Mouse (Mus musculus): ENCODE data around the gene Tssk6.
"Not testable (repeated sequence)": the region's sequence is repeated elsewhere in the genome, so short reads cannot be mapped to it uniquely, and the experiment has no call there.

The Tssk6 gene

GRCm38 (mm10) chr8:69919876-69920662 is 18.1 kb downstream of the Tssk6 start:
- DNase-seq: peak; percentile 55

DNA sequence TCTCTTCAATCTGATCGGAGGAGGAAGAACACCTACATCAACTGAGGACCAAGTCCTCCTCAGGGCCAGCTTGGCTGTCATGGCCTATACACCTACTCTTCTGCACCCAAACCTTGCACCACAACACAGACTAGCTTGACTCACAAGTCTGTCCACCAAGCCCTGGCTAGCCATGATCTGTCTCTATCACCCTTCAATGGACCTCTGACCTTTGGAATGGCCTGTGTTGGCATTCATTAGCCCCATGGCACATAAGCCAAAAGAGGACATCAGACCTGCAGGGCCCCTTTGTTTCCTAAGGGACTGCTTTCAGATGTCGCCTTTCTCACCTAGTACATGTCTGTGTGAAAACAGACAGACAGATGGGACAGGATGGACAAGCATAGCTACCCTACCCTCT is 19.2 kb downstream of the Tssk6 start:
- DNase-seq: no peak

- DNase-seq: no peak
These were observed 22.0 kb downstream of the Tssk6 start for GRCm38 (mm10) chr8:69923986-69924385.

DNA sequence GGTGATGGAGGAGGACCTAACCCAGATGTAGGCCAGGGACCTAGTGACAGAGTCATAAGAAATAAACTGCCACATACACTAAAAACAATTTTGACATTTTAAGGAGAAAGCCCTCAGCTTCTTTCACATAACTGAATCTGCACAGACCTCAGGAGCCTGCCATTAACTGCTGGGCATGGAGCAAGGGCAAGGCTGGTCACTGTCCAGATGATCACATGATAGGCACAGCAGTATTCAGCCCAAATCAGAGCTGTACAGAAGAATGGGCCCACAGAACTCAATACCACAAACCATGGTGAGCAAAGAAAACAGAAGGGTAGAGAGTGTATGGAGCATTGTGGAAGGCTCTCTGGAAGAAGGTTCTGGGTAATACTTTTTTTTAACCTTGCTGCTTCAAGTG is 24.9 kb downstream of the Tssk6 start:
- no peak for DNase-seq

DNA sequence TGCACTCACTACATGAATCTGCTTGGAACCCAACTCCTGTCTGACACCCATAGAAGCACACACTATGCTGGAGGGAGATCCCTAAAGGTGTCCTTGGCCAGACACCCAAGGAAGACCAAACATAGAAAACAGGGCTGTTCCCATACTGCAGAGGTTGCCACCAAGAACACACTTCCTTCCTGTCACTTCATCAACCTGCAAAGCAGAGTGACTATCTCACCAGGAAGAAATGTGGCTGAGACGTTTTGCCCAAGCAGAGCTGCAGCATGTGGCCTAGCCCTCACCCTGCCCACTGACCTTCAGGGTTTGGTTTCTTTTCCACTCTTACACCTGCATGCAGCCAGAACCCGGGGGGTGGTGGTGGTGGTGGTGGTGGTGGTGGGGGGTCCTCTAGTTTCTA is 31.8 kb downstream of the Tssk6 start:
- no peak for DNase-seq

DNA sequence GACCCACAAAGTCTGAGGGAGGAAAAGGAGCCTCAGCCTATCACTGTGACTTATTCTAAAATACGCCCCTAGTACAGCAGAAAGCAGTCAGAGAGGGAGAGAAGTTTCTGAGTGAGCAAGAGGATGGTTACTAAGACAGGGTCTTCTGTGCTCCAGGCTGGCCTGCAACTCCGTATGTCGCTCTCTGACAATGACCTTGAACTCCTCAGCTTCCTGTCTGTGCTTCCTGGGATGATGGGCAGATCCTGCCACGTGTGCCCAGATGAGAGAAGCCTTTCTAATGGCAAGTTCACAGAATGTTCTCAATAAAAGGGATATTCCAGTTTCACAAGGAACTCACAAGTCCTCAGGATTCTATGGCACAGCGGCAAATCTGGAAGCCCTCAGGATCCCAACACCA is 32.6 kb downstream of the Tssk6 start:
- no peak for DNase-seq

DNA sequence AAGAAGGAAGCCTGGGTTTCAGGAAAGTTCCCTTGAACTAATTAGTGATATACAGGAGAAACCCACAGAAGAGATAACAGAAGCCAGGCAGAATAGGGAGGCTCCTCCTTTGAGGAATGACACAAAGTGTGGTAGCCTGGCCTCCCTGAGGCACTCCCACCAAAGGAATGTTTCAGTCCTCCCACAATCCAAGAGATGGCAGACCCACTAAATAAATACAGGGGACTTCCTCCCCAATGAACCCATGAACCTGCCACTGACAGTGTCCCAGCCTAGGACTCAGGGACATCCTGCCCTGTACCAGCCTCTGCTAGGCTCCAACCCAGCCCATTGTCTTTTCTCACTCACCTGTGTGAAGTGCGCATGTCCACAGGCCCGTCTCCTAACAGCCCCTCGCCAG is 33.4 kb downstream of the Tssk6 start:
- no peak for DNase-seq

GRCm38 (mm10) chr8:69936050-69936794 is 34.2 kb downstream of the Tssk6 start:
- DNase-seq: peak; percentile 67

GRCm38 (mm10) chr8:69937466-69937865 is 35.5 kb downstream of the Tssk6 start:
- no peak for DNase-seq

DNA sequence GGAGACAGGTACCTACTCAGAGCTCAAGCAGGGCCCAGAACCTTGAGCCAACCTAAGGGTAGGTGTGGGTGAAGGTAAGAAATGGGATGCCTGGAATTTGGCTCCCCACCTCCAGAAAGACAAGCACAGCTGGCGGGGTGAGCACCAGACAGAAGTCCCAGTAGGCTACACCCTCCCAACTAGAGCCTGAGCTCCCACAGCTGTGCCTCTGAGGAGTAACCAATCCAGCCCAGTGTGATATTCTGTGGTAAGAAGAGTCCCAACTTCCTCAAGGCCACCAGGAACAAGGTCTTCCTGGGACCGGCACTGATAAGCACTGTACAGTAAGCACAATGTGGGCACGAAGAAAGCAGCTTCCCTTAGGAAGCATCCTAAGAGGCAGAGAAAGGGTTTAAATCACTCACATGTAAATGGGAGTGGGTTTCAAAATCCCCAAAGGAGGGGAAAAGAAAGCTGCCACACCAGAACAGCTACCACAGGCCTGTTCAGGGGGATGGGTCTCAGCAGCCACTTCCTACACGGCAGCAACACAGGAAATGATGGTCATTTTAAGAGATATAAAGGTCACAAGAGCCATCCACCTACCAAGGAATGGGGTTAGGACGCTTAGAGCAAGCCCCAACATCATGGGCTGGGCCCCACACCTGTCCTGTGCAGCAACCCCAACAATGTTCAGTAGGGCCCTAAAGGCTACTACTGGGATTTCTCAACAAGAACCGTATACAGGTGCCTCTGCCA is 36.4 kb downstream of the Tssk6 start:
- DNase-seq: no peak

DNA sequence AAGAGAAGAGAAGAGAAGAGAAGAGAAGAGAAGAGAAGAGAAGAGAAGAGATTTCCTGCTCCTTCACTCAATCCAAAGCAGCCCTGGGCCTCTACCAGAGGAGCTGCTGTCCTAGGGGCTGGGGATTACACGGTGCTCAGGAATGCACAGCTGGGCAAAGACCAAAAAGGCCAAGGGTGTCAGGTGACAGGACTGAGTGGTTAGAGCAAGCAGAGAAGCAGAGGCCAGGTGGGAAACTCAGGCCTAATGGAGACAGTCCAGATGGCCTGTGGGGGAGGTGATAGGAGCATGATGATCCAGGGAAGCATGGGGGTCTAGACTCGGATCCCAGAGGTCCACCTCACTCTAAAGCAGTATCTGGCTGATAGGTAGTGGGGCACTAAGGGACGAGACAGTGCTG is 37.6 kb downstream of the Tssk6 start:
- DNase-seq: no peak

DNA sequence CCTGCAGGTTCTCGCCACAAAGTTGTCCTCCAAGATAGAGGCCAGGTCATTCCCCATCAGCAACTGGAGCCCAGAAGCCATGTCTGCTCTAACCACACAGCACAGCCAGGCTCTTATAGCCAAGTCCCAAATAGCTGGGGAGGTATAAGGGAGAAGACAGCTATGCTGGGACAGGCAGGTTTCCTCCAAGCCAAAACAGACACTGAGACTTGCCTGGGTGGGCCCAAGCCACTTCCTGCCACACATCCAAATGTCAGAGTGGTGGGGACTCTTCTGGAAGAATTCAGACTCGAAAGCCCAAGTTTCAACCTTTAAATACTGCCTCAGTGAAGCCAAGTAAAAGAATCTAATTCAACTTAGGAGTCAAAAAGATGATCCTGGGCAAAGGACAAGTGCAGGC is 38.4 kb downstream of the Tssk6 start:
- DNase-seq: no peak

GRCm38 (mm10) chr8:69942495-69942894 is 40.5 kb downstream of the Tssk6 start:
- DNase-seq: not testable (repeated sequence)

- DNase-seq: no peak
These were observed 48.3 kb downstream of the Tssk6 start for GRCm38 (mm10) chr8:69950300-69950699.
